Mouse (Mus musculus) 3134 (cell line): ENCODE data around the gene Mip.
"Not testable (repeated sequence)": the region's sequence is repeated elsewhere in the genome, so short reads cannot be mapped to it uniquely, and the experiment has no call there.

Source experiments
- DNase-seq: peaks from one replicate; pipeline ENCODE4 v3.0.0-alpha.2; 2011; ENCODE audit warnings: low spot score; ENCODE audit not compliant: insufficient read length; ENCODE audit errors: extremely low read depth

The Mip gene

DNA sequence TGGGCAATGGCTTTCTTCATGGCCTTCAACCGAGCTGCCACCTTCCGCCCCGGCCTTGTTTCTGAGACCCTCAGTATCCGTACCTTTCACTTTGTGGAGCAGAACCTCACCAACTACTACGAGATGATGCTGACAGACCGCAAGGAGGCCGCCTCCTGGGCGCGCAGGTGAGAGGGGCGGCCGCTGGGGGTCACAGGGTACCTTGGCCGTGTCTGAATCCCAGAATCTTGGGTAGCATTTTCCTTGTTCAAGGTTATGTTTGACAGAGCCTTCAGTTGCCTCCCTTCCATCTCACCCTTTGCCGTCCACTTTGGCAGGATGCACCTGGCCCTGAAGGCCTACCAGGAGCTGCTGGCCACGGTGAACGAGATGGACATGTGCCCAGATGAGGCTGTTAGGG, 18.5 kb downstream of the Mip start:
- DNase-seq, result no peak

DNA sequence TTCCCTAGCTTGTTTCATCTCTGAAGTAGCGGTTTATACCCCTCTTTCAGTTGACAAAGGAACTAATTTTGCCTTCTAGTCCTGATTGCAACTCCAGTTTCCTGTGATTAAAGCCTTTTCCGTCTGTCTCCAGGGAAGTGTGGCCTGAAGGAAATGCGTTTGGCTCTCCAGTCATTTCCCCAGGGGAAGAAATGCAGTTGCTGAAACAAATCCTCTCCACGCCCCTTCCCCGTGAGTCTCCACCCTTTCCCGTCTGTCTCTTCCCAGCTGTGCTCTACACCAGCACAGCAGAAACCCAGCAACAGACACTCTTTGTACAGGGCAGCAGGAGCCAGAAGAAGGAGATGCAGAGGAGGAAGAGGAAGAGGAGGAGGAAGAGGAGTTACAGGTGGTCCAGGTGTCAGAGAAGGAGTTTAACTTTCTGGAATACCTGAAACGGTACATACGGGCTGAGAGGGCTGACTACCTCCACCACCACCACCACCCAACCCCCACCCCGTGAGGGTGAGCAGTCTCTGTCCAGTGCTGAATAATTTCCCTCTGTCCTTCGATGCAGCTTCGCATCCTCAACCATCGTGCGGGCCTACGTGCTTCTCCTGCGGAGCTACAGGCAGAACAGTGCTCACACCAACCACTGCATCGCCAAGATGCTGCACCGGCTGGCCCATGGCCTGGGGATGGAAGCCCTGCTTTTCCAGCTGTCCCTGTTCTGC, 21.5 kb downstream of the Mip start:
- no peak for DNase-seq

DNA sequence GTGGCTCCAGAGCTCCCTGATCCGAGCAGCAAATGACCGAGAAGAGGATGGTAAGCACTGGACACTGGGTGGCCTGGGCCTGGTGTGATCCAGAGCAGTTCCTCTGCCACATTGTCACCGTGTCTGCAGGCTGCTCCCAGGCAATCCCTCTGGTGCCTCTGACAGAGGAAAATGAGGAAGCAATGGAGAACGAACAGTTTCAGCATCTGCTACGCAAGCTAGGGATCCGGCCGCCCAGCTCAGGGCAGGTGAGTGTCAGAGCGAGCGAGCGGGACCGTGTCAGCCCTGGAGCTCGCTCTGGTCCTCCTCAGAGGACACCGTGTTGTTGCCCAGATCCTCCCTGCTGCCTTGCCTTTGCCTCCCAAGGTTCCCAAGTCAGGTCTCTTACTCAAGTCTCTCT, 24.9 kb downstream of the Mip start:
- DNase-seq, result no peak

DNA sequence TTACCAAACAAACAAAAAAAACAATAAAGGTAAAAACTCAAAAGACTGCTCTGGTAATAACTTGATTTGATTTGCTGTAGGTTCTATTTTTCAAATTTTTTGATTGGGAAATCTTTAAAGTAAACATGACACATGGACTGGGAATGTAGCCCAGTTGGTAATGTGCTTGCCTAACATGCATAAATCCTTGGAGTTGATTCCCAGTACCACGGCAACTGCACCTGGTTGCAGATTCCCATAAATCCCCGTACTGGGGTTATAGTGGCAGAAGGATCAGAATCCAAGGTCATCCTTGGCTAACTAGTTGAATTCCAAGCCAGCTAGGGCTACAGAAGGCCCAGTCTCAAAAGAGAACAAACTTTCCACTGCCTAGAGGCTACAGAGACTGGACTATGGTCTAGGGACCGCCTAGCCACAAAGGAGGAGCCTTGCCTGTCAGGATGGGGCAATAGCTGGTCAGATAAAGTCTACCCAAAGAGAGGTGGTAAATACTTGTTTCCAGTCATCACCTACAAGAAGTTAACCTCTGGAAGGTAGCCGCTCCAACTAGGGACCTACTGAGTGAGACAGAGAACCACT, 28.1 kb downstream of the Mip start, which contains the start of gene Apon:
TSS of gene Apon (plus strand) at position 420 of the 579 bp plus-strand sequence.
- DNase-seq, result peak; percentile 33

DNA sequence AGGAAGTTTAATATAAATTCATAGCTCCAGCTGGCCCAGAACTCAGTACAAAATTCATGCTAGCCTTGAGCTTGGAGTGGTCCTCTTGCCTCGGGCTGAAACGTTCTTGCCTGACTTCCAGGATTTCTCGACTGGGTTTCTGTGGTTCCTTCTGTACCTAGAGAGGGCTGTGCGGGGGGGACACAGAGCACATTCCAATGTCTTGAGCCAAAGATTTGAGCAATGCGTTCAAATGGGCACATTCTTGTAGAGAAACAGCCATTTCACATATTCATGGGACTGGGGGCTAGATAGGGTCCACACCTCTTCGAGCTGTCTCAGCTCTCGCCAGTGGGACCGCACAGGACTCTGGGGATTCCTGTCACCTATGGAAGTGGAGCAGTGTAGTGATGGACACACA, 30.3 kb downstream of the Mip start:
- no peak for DNase-seq

DNA sequence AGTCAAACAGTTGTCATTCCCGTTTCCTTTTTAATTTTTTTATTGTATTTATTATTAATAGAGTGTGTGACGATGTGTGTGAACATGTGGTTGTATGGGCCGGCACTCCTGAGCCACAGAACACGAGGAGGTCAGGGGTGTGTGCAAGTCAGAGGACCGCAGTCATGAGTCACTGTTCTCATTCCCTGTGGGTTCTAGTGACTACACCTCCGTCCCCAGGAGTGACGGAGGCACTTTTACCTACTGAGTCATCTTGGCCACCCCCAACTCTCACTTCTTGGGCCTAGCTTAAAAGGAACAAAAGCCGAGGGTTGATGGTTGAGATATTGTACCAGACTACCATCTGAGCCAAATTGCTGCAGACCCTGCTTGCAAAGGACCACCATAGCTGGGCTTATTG, 30.7 kb downstream of the Mip start:
- DNase-seq, result peak; percentile 76

DNA sequence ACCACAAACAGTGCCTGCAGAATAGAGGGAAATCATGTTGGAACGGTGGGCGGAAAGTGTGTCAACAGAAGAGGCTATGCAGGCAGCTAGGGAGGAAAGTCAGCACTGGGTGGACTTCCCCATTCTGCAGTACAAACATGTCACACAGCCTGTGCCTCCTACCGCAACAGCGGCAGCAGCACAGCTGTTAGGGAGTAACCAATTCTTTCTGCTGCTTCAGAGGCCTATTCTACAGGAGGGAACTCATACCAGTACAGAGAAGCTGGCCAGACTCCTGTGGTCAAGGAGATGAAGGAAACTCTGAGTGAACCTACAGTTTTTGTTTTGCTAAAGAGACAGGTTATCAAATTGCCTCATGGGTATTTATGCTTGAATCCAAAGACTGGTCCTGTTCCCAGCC, 33.3 kb downstream of the Mip start:
- no peak for DNase-seq

DNA sequence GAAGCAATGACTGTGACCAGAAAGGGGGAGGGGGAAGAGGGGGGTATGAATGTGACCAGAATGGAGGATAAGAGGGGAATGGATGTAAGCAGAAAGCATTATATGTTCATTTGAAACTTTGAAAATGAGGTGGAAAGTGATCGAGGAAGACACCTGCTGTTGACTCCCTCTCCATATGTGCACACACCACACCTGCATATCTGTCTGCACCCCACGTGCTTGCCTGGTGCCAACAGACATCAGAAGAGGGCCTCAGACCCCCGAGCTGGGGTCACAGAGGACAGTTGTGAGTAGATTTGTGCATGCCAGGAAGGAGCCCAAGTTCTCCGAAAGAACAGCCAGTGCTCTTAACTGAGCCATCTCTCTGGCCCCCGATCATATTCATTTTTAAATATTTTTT, 34.3 kb downstream of the Mip start:
- DNase-seq, result no peak

DNA sequence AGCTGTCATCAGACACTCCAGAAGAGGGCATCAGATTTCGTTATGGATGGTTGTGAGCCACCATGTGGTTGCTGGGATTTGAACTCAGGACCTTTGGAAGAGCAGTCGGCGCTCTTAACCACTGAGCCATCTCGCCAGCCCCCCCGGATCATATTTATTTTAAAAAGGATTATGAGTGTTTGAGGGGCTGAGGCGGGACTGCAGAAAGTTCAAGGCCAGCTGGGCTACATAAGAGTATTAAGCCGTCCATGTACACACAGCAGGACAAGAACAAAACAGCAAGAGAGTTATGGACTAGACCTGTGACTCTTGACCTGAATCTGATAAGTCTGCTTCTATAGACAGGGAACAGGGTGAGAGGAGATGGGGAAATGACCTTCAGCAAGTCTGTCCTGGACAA, 34.7 kb downstream of the Mip start:
- not testable (repeated sequence) for DNase-seq

DNA sequence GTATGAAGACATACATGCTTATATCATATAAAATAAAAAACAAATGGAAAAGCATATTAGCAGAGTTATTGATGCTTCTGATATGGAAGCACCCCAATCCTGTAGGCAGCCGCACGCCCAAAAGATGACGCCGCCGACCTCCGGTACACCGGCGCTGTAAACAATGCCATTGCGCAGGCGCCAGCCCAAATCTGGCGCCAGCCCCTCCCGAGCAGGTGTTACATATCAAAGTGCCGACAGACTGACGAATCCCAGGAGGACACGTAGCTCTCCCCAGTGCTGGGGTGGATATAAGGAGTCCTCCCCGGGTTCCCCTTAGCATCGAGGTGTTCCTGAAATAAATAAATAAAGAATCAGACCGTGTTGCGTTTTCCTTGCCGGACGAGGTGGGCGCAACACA, 36.7 kb downstream of the Mip start:
- DNase-seq, result no peak

DNA sequence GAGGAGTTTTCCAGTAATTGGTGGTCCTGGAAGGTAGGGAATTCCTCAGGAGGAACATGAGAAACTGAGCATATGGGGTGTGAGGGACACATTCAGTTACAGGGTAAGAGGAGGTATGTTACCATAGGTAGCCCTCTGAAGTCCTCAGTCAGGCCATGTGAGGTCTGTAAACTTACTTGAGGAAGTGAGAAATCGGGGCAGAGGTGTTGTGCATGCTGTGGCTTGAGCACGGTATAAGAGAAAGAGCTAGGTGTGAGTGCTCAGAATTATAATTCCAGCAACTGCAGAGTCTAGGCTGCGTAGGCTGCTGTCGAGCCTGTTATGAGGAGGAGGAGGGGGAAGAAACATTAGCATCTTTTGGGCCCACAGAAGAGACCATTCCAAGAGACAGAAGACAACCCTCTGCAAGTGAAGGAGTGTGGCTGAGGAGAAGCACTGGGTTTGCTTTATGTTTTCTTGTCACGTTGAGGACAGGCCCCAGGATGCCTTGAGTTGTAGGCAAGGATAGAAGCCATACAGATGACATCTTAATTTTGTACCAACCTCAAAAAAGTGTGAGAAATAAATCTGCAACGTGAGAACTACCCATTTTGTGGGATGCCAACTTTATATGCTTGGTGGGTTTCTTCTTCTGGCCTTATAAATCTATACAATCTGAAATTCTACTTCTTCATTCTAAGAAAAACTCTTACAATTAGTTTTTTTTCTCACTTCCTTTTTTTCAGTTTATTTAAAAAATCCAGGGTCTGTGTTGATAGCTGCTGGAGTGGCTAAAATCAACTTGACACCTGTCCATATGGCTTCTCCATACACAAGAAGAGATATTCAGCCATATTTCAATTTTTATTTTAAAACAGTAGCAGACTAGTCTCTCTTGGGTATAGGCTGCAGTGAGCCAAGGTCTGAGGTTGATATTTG, 38.0 kb downstream of the Mip start:
- DNase-seq, result no peak

DNA sequence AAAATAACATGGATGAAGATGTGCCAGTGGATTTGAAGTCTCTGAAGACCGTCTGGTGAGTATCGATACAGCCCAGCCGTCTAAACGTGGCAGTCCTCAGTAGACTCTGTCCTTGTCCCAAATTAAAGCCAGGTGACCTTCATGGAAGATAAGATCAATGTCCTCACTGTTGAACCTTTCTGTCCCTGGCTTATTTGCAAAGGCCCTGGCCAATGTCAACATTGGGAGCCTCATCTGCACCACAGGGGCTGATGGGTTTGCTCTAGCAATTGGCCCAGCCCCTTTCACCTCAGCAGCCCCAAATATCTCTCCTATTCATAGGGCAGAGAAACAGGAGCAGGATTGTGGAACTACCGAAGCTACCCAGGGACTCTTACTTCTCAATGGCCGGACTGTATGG, 42.7 kb downstream of the Mip start, which contains the start of gene Apof:
TSS of gene Apof (plus strand) at position 301 of the 400 bp plus-strand sequence.
- no peak for DNase-seq

DNA sequence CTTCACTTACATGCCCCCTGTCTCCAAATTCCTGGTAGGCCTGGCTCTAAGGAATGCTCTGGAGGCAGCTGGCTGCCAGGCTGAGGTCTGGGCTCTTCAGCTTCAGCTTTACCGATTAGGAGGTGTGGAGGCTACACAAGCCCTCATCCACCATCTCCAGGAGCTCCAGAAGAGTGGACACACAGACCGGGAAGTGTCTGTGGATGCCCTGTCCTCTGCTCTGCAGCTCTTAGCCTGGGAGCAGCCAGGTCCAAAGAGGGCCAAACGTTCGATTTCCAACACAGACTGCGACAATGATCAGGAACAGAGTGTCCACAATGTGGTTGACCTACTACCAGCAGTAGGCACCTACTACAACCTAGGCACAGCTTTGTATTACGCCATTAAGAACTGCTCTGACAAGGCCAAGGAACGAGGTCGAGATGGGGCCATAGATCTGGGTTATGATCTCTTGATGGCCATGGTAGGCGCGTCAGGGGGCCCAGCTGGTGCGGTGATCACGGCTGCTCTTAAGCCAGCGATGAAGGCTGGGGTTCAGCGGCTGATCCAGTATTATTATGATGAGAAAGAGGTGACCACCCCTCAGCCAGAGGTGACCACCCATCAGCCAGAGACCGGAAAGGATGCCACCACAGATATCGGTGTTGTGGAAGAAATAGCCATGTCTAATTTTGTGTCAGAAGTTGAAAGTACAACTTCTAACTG, 43.7 kb downstream of the Mip start:
- no peak for DNase-seq

DNA sequence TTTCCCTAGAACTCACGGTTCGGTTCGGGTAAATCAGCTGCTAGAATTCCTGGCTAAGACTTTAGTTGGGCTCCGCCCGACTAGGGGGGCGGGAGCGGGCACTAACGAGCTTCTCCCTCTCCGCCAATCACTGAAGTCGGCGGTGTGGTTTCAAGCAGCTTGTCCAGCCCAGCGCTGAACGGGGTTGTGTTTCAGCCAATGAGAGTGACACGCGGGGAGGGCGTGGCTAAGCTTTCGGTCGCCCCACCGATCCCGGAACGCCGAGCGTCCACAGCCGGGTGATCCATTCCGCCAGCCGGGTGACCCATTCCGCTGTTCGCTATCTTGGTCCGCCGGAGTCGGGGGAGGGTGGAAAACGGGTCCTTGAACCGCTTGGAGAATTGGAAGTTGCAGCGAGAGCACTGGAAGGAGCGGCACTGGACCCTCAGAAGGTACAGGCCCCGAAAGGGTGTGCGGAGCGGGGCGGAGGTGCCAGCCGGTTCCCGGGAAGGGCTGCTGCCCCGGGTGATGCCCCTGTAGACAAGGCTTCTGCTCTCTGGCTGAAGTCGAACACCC, 44.7 kb downstream of the Mip start, which contains the start of gene Stat2:
TSS of gene Stat2 (plus strand) at position 273 of the 555 bp plus-strand sequence.
- peak; percentile 97 for DNase-seq

DNA sequence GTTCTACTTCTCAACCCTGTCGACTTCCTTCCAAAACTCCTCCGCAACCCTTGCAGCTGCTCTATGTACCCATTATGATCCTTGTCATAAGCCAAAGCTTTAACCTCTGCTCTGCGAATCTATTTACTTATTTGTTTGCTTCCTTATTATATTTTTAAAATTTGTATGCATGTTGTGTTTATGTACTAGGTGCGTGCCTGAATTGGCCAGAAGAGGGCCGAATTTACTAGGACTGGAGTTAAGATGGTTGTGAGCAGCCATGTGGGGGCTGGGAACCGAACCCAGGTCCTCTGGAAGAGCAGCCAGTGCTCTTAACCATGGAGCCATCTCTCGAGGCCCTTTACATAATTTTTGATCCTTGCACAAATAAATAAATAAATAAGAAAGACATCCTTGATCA, 45.2 kb downstream of the Mip start:
- no peak for DNase-seq

DNA sequence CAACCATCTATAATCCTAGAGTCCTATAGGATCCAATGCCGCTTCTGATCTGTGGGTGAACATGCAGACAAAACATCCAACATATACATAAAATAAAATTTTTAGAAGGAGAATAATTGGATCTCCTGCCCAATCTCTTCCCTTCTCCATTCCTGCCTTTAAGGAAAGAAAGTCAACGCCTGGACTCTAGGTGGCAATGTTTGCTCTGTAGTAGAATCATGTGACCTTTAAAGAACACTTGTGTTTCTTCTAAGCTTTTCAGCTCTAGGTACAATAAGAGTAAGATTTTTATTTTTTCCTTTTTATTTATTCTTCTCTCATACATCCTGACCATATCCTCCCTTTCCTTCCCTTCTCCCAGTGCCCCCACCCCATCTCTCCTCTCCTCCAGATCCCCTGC, 46.2 kb downstream of the Mip start:
- no peak for DNase-seq

DNA sequence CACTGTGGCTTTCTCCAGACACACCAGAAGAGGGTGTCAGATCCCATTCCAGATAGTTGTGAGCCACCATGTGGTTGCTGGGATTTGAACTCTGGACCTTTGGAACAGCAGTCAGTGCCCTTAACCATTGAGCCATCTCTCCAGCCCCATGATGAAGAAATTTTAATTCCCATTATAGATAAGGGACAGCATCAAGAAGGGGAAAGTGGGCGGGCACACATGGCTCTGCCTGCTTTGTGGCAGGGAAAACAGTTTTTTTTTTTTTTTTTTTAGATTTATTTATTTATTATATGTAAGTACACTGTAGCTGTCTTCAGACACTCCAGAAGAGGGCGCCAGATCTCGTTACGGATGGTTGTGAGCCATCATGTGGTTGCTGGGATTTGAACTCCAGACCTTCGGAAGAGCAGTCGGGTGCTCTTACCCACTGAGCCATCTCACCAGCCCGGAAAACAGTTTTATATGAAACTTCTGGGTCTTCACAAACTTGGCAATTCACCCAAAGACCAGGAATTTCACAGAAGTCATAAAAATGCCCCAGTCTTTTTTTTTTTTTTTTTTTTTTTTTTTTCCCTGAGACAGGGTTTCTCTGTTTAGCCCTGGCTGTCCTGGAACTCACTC, 47.3 kb downstream of the Mip start:
- DNase-seq, result not testable (repeated sequence)

DNA sequence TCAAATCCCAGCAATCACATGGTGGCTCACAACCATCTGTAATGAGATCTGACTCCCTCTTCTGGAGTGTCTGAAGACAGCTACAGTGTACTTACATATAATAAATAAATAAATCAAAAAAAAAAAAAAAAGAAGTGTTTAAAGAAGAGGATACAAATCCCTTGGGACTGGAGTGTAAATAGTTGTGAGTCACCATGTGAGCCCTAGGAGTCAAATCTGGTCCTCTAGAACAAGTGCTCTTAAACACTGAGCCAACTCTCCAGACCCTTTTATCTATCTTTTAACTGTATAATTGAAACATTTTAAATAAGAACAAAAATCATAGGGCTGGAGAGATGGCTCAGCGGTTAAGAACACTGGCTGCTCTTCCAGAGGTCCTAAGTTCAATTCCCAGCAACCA, 49.7 kb downstream of the Mip start:
- DNase-seq, result not testable (repeated sequence)

DNA sequence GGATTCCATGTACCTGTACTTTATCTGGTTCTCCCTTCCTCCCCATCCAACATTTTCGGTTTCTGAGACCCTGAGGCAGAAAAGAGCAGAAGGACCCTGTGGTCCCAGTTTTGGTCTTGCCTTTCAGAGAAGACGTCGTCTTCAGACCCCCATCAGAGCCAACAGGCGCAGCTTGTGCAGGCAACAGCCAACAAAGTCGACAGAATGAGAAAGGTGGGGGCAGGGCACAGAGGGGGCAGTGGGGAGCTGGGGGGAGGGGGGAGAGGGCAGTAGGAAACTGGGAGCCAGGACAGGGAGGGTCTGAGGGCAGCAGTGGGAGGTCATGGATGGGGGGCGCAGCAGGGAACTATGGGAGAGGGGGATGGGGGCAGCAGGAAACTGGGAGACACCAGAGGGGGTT, 52.5 kb downstream of the Mip start:
- no peak for DNase-seq

DNA sequence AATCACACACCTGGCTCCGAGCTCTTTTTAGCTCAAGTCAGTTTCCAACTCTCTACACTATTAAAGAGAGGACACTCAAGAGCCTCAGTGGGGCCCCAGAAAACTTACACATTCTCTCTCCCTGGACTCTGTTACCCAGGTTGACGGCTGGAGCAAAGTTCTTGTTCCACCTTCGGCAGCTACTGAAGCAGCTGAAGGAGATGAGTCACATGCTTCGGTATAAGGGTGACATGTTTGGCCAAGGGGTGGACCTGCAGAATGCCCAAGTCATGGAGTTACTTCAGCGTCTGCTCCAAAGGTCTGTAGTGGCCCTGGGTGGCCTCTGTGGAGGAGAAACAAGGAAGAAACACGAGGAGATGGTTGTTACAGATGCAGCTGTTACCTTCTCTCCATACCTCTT, 55.3 kb downstream of the Mip start:
- DNase-seq, result no peak
